Mouse (Mus musculus) spleen, adult 10 weeks (tissue): Measurements from ENCODE around the gene Gsx1. TPM values are rescaled to one million over a fixed set of nuclear protein-coding genes. Genes with fewer than 3 reads are reported as not detected.

Source experiments
- polyA plus RNA-seq: library from polyadenylated mRNA; stranded (reverse); fragments of 350-450 nt; fragmentation: Illumina TruSeq; extraction: RNeasy Lipid Tissue Mini Kit (QIAGEN cat#74804); gene quantifications from one replicate; pipeline ENCODE4 v1.2.3, GENCODE M21; 2015; ENCODE audit warnings: low replicate concordance; ENCODE audit not compliant: insufficient read depth

Gsx1 gene
- not detected for polyA plus RNA-seq

GRCm38 (mm10) chr5:147188571-147188975 is at the start of gene Gsx1:
Gene Gsx1 (plus strand): TSS chr5:147188696.

Other genes starting within 250 kb of the Gsx1 start
- 35.6 TPM for gene Gtf3a, start 240.0 kb upstream of the Gsx1 start, polyA plus RNA-seq
- 36.5 TPM for gene Mtif3, start 224.9 kb upstream of the Gsx1 start, polyA plus RNA-seq
- 12.1 TPM for gene Lnx2, start 112.1 kb upstream of the Gsx1 start, polyA plus RNA-seq
- 135 TPM for gene Polr1d, start 111.6 kb upstream of the Gsx1 start, polyA plus RNA-seq
- not detected for gene Pdx1, start 81.3 kb downstream of the Gsx1 start, polyA plus RNA-seq
- not detected for gene Cdx2, start 118.6 kb downstream of the Gsx1 start, polyA plus RNA-seq
- not detected for gene Urad, start 133.7 kb downstream of the Gsx1 start, polyA plus RNA-seq
- 36.3 TPM for gene Flt3, start 211.8 kb downstream of the Gsx1 start, polyA plus RNA-seq
- gene Pan3, start 241.5 kb downstream of the Gsx1 start, polyA plus RNA-seq, result 197 TPM